Mouse (Mus musculus) lung, postnatal 0 days (tissue): ENCODE results near the gene Usp6nl.

Source experiments
- CTCF ChIP-seq: IDR thresholded peaks from 2 replicates; pipeline ENCODE4 v1.5.1; 2016; ENCODE audit warnings: antibody characterized with exemption, mild to moderate bottlenecking
- EP300 ChIP-seq: IDR thresholded peaks from 2 replicates; pipeline ENCODE4 v1.6.1; 2016; ENCODE audit warnings: antibody characterized with exemption, mild to moderate bottlenecking, control low read depth

DNA sequence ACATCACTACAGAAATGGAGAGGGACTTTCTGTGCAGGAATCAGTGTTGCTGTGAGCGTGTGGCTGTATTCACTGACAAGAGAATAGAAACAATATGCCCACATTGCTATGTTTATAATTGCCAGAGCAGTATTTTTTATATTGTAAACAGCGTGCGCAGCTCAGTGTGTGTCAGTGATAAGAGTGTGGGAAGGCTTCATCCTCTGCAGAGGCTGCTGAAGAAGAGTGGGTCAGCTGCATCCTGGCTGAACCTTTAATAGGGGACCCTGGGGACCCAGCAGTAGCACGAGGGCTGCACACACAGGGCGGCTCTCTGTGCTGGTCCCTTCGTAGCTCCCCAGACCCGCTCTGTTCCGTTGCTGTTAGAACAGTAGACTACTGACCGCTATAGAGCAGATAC lies 119.2 kb downstream of the Usp6nl start:
- TF ChIP-seq EP300 (no peak), CTCF (no peak)
